Mouse (Mus musculus): Measurements from ENCODE around the gene Gm20604. TPM values are rescaled to one million over a fixed set of nuclear protein-coding genes. Genes with fewer than 3 reads are reported as not detected.

Gene Gm20604
- total and polyA plus RNA-seq, 3 experiments: 4.4 to 17.6 (median 13.9) TPM

- ATAC-seq (ENCODE audit: extremely low read depth, insufficient number of reproducible peaks, low FRiP score, poor library complexity, severe bottlenecking) (no peak), DNase-seq (ENCODE audit: low spot score) (no peak)
- TF ChIP-seq TAL1 (conservative IDR thresholded peaks at IDR 0.05; ENCODE audit: low read depth, low read length) (no peak), GATA2 (IDR thresholded peaks at IDR 0.05; ENCODE audit: borderline replicate concordance, low read depth, low read length) (no peak), GATA1 (IDR thresholded peaks at IDR 0.05; ENCODE audit: borderline replicate concordance, low read length) (no peak), CTCF (IDR thresholded peaks at IDR 0.05; ENCODE audit: low read depth, low read length) (no peak)
- H3K4me3 ChIP-seq (ENCODE audit: low read depth, low read length): no peak overlapping the region
- H3K4me1 ChIP-seq (ENCODE audit: insufficient read depth, low read depth, low read length): peaks cover 24% of the 10 kb centered on the region
- no peaks in the 10 kb centered on the region for H3K27me3 ChIP-seq (ENCODE audit: insufficient read depth, low read length)
- H3K36me3 ChIP-seq (replicated peaks): peaks cover 77% of the 10 kb centered on the region
- no peaks in the 10 kb centered on the region for H3K9me3 ChIP-seq (replicated peaks)
Observed at GRCm38 (mm10) chr12:102763696-102764095, 5.2 kb upstream of the Gm20604 start.

- no peak for TF ChIP-seq GATA2 (IDR thresholded peaks at IDR 0.05; ENCODE audit: borderline replicate concordance, low read depth, low read length)
- TF ChIP-seq POLR2AphosphoS5 (IDR thresholded peaks at IDR 0.05; ENCODE audit: insufficient replicate concordance, low read depth, low read length): no peak
- TF ChIP-seq TAL1 (conservative IDR thresholded peaks at IDR 0.05; ENCODE audit: low read depth, low read length): no peak
- no peak for TF ChIP-seq GATA1 (IDR thresholded peaks at IDR 0.05; ENCODE audit: borderline replicate concordance, low read length)
- no peak for TF ChIP-seq CTCF (IDR thresholded peaks at IDR 0.05; ENCODE audit: low read depth, low read length)
- Histone ChIP-seq H3K9me3 (replicated peaks) (no peaks in the 10 kb centered on the region), H3K4me1 (ENCODE audit: insufficient read depth, low read depth, low read length) (peaks cover 27% of the 10 kb centered on the region), H3K36me3 (replicated peaks) (peaks cover 58% of the 10 kb centered on the region), H3K4me3 (ENCODE audit: low read depth, low read length) (no peak overlapping the region), H3K27me3 (ENCODE audit: insufficient read depth, low read length) (no peaks in the 10 kb centered on the region)
- ATAC-seq (ENCODE audit: extremely low read depth, insufficient number of reproducible peaks, low FRiP score, poor library complexity, severe bottlenecking) (no peak), DNase-seq (ENCODE audit: low spot score) (no peak)
Observed at GRCm38 (mm10) chr12:102761668-102762067, 3.2 kb upstream of the Gm20604 start.

- Histone ChIP-seq H3K36me3 (replicated peaks) (peaks cover 55% of the 10 kb centered on the region), H3K4me3 (ENCODE audit: low read depth, low read length) (peak overlapping the region; percentile 86), H3K4me1 (ENCODE audit: insufficient read depth, low read depth, low read length) (peaks cover 42% of the 10 kb centered on the region)
Observed at GRCm38 (mm10) chr12:102758936-102759335, 464 bp upstream of the Gm20604 start.

GRCm38 (mm10) chr12:102757689-102758402 lies 626 bp downstream of the Gm20604 start, which contains the start of the genes Gm28051, Gon7 and Ubr7:
Gene Gm28051 (minus strand): TSS chr12:102757765.
Gene Gon7 (minus strand): TSS chr12:102757803.
Gene Ubr7 (plus strand): TSS chr12:102757967.
- Histone ChIP-seq H3K4me3 (ENCODE audit: low read depth, low read length) (peak within 1 kb of the TSS; percentile 86), H3K4me1 (ENCODE audit: insufficient read depth, low read depth, low read length) (peaks cover 43% of the 10 kb centered on the region), H3K27me3 (ENCODE audit: insufficient read depth, low read length) (no peaks in the 10 kb centered on the region), H3K36me3 (replicated peaks) (peaks cover 51% of the 10 kb centered on the region), H3K9me3 (replicated peaks) (no peaks in the 10 kb centered on the region)
- ATAC-seq (ENCODE audit: extremely low read depth, insufficient number of reproducible peaks, low FRiP score, poor library complexity, severe bottlenecking) (peak; percentile 91), DNase-seq (ENCODE audit: low spot score) (peak; percentile 96)
- TF ChIP-seq POLR2AphosphoS5 (IDR thresholded peaks at IDR 0.05; ENCODE audit: insufficient replicate concordance, low read depth, low read length): no peak
- TF ChIP-seq GATA1 (IDR thresholded peaks at IDR 0.05; ENCODE audit: borderline replicate concordance, low read length): no peak
- no peak for TF ChIP-seq GATA2 (IDR thresholded peaks at IDR 0.05; ENCODE audit: borderline replicate concordance, low read depth, low read length)
- no peak for TF ChIP-seq TAL1 (conservative IDR thresholded peaks at IDR 0.05; ENCODE audit: low read depth, low read length)
- TF ChIP-seq CTCF (IDR thresholded peaks at IDR 0.05; ENCODE audit: low read depth, low read length): no peak

More at GRCm38 (mm10) chr12:102758936-102759335, 464 bp upstream of the Gm20604 start:
- DNase-seq (ENCODE audit: low spot score): no peak
- Histone ChIP-seq H3K27me3 (ENCODE audit: insufficient read depth, low read length) (no peaks in the 10 kb centered on the region), H3K9me3 (replicated peaks) (no peaks in the 10 kb centered on the region)
- no peak for TF ChIP-seq POLR2AphosphoS5 (IDR thresholded peaks at IDR 0.05; ENCODE audit: insufficient replicate concordance, low read depth, low read length)
- ATAC-seq (ENCODE audit: extremely low read depth, insufficient number of reproducible peaks, low FRiP score, poor library complexity, severe bottlenecking): no peak

- peaks cover 40% of the 10 kb centered on the region for H3K4me1 ChIP-seq (ENCODE audit: insufficient read depth, low read depth, low read length)
- peak; percentile 22 for DNase-seq (ENCODE audit: low spot score)
- H3K27me3 ChIP-seq (ENCODE audit: insufficient read depth, low read length): no peaks in the 10 kb centered on the region
- H3K9me3 ChIP-seq (replicated peaks): no peaks in the 10 kb centered on the region
- no peak for ATAC-seq (ENCODE audit: extremely low read depth, insufficient number of reproducible peaks, low FRiP score, poor library complexity, severe bottlenecking)
- H3K36me3 ChIP-seq (replicated peaks): peaks cover 49% of the 10 kb centered on the region
- TF ChIP-seq CTCF (IDR thresholded peaks at IDR 0.05; ENCODE audit: low read depth, low read length) (no peak), GATA1 (IDR thresholded peaks at IDR 0.05; ENCODE audit: borderline replicate concordance, low read length) (no peak), POLR2AphosphoS5 (IDR thresholded peaks at IDR 0.05; ENCODE audit: insufficient replicate concordance, low read depth, low read length) (no peak), GATA2 (IDR thresholded peaks at IDR 0.05; ENCODE audit: borderline replicate concordance, low read depth, low read length) (no peak), TAL1 (conservative IDR thresholded peaks at IDR 0.05; ENCODE audit: low read depth, low read length) (no peak)
- H3K4me3 ChIP-seq (ENCODE audit: low read depth, low read length): peak overlapping the region; percentile 86
Observed at GRCm38 (mm10) chr12:102757055-102757688, 1.3 kb downstream of the Gm20604 start.

- Histone ChIP-seq H3K27me3 (ENCODE audit: insufficient read depth, low read length) (no peaks in the 10 kb centered on the region), H3K9me3 (replicated peaks) (no peaks in the 10 kb centered on the region), H3K4me3 (ENCODE audit: low read depth, low read length) (peak overlapping the region; percentile 86), H3K4me1 (ENCODE audit: insufficient read depth, low read depth, low read length) (peaks cover 40% of the 10 kb centered on the region), H3K36me3 (replicated peaks) (peaks cover 49% of the 10 kb centered on the region)
- DNase-seq (ENCODE audit: low spot score) (no peak), ATAC-seq (ENCODE audit: extremely low read depth, insufficient number of reproducible peaks, low FRiP score, poor library complexity, severe bottlenecking) (no peak)
- TF ChIP-seq TAL1 (conservative IDR thresholded peaks at IDR 0.05; ENCODE audit: low read depth, low read length) (no peak), CTCF (IDR thresholded peaks at IDR 0.05; ENCODE audit: low read depth, low read length) (peak; percentile 28; the same call in 1 of the 2 replicates)
Observed at GRCm38 (mm10) chr12:102756304-102756703, 2.2 kb downstream of the Gm20604 start.

Data from G1E (cell line).